Mouse (Mus musculus) gastrocnemius, postnatal 10 days (tissue): ENCODE data around the gene Cxcr2. TPM values are rescaled to one million over a fixed set of nuclear protein-coding genes. Genes with fewer than 3 reads are reported as not detected.

Experiments used
- DNase-seq: peaks from one replicate; pipeline ENCODE4 v3.0.0; 2021; ENCODE audit warnings: mixed read lengths
- microRNA-seq, 2 experiments: library from miRNA; unstranded; fragments of <30 nt; microRNA quantifications; one replicate each; pipeline ENCODE4 v1.2.0; 2021
- total RNA-seq, 2 experiments: library from RNA; stranded (reverse); gene quantifications; 2 replicates each; pipeline ENCODE4 v1.2.3; 2021

Cxcr2 gene
- total RNA-seq, 2 experiments from 2014 or later: 0.18 TPM; not detected in 1

DNA sequence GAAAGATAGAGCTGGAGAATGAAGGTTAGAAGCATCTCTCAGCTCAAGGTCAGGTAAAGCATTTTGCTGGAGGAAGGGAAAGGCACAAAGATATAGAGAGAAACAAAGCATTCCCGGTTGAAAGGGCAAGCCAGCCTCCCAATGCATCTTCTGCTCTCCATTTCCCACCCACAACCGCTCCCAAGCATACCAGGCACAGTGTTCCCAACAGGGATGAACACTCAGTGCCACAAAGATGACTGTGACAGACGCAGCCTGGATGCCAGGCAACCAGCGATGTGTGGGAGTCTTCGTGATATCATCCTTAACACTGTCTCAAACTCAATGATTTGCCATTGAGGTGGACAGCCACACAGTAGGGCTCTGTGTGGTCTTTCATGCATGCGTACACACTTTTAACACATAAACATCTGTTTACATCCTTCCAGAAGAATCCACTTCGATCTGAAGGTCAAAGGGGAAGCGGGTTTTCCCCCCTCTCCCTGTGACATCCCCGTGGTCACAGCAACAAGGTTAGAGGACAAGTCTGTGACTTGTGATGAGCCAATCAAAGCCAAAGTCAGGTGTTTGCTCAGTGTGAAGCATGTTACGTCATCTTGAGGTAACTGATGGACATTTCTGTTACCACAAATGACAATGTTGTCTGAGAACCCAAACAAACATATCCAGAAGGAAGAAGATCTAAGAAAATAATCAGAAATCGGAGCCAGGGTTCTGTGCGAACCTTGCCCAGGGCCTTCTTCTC is 44.1 kb downstream of the Cxcr2 start:
- no peak for DNase-seq

DNA sequence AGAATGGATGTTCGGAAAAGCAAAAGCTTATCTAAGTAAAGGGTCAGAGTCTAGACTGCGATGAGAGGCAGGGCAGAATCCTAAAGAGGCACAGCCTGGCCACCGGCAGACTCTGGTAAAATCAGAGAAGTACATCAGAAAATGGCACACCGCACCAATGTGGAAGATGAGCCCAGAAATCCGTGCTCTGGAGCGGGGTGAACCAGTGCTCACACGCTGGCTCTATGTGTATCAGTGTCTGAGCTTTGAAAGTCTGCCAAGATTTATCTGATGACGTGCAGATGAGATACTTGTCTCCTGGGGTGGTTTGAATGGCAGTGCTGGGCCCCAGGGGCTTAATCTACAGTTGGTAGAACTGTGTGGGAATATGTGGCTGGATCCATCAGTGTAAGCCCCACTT is 45.3 kb downstream of the Cxcr2 start:
- no peak for DNase-seq

DNA sequence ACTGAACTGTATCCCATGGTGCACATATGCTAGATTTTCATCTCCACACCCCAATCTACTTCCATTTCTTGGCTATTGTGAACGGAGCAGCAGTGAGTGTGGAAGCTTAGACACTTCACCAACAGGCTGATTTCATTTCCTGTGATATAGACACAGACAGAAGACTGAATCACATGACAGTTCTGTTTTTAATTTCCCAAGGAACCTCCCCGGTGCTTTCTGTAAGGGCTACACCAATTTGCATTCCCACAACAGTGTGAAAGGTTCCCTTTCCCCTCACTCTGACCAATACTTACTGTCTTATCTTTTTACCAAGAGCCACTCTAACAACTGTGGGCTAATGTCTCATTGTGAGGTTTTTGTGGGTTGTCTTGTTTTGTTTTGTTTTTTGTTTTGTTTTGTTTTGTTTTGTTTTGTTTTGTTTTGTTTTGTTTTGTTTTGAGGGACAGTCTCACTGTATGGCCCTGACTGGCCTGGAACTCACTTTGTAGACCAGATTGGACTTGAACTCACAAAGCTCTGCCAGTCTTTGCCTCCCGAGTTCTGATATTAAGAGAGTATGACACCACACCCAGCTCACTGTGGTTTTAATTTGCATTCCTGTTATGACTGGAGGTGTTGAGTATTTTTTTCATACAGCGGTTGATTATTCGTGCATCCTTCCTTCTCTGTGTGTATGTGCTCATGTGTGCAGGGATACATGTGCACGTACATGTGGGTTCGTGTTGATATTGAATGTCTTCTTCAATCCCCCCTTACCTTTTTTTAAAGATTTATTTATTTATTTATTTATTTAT is 47.5 kb downstream of the Cxcr2 start:
- DNase-seq: no peak

DNA sequence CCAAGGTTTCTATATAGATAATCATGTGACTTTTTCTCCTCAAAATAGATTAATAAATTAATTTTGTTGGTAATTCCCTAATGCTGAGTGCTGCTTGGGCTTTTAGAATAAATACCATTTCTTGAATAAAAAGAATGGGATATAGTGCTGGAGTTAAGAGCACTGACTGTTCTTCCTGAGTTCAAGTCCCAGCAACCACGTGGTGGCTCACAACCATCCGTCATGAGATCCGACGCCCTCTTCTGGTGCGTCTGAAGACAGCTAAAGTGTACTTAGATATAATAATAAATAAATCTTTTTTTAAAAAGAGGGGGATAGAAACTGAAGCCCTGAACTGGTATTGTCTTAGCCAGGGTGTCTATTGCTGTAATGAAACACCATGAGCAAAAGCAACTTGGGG is 49.7 kb downstream of the Cxcr2 start:
- no peak for DNase-seq

DNA sequence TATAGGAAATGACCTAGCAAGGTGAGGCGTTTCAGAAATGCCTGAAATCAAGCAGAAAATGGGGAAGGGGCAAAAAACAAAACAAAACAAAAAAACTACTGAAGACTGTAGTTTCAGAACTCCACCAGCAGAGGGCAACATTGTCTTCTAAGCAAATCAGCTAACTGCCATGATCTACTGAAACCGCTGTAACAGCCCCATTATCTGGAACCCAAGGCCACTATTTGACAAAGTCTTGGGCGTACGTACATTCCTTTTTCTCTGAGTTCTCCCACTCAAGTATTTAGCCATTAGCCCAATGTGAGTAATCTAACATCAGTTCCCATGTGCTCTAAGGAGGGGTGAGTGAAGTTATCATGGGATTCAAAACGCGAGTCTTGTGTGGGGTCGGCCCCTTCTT is 52.1 kb downstream of the Cxcr2 start:
- DNase-seq: peak; percentile 16

DNA sequence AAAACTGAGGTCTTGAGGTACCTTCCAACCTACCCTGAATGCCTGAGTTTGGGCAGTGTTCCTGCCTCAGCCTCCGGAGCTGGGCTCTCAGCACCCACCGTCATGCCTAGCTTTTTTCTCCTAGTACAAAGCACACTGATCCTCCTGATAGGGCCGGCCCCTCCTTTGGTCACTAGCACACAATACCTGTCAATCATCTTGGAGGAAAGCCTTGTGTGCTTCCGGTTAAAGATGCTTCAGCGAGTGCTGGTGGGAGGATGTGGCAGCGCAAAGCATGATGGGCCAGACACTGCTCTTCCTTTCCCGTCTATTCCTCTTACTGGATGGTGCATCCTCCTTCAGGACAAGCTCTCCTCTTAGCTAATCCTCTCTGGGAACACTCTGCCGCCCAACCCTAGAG is 52.9 kb downstream of the Cxcr2 start:
- no peak for DNase-seq

DNA sequence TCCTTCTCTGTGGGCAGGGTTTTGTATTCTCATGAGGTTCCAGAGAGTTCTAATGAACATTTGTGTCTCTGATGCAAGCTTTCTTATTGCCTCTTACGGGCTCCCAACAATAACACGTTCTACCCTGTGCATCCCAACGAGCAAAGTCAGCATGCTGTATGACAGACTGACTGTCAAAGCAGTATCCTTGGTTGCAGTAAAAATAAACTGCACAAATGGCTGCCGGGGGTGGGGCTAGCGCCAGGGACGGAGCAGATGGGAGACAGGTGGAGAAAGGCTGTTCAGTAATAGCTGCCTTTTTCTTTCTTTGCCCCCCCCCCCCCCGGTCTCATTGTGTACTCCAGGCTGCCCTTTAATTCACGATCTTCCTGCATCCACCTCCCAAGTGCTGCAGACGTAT is 54.1 kb downstream of the Cxcr2 start:
- DNase-seq: peak; percentile 11

DNA sequence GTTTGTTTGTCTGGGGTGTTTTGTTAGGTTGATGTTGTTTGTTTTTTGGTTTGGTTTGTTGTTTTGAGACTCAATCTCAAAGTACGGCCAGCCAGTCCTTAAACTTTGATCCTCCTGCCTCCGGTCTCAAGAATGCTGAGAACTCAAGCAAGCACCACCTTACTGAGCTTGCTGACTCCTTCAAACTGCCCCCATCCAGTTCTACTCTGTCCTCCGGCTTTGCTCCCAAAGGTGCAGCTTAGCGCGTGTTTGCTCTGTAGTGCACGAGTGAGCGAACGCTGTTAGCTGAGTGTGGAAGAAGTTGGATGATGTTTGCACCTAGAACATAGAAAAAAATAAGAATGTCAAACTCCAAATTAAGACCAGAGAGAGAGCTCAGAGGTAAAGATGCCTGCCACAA is 55.2 kb downstream of the Cxcr2 start:
- no peak for DNase-seq

Small RNA genes lying within 50 kb of the gene (microRNA-seq; reads per million reads assigned to microRNA genes)
- 0 reads per million in 2 experiments for gene Mir1928

Other genes with a start within 250 kb of the Cxcr2 start
- 100 to 1,000 TPM; 193 to 196 TPM for gene Tns1, start 29.5 kb upstream of the Cxcr2 start, total RNA-seq
- gene Rufy4, start 28.4 kb upstream of the Cxcr2 start, total RNA-seq: 1 to 10 TPM in 1 of 2 experiments, under 1 TPM in 1; 0.12 to 1.2 TPM
- gene Cxcr1, start 40.6 kb downstream of the Cxcr2 start, total RNA-seq: not detected
- gene Arpc2, start 82.1 kb downstream of the Cxcr2 start, total RNA-seq: 100 to 1,000 TPM; 104 to 116 TPM
- gene Gpbar1, start 124.6 kb downstream of the Cxcr2 start, total RNA-seq: under 1 TPM in 1 of 2 experiments, not detected in 1; 0.25 TPM
- gene Aamp, start 130.7 kb downstream of the Cxcr2 start, total RNA-seq: 10 to 100 TPM; 90.7 to 94.4 TPM
- 10 to 100 TPM; 69.7 to 70.5 TPM for gene Pnkd, start 130.9 kb downstream of the Cxcr2 start, total RNA-seq
- gene Tmbim1, start 151.6 kb downstream of the Cxcr2 start, total RNA-seq: 10 to 100 TPM; 43.5 to 50.3 TPM
- gene Catip, start 208.1 kb downstream of the Cxcr2 start, total RNA-seq: under 1 TPM; 0.16 to 0.36 TPM
- gene Slc11a1, start 221.2 kb downstream of the Cxcr2 start, total RNA-seq: 1 to 10 TPM; 2.5 to 5.2 TPM
- 100 to 1,000 TPM in 1 of 2 experiments, 10 to 100 TPM in 1; 99.4 to 103 TPM for gene Ctdsp1, start 237.5 kb downstream of the Cxcr2 start, total RNA-seq